Mouse (Mus musculus) gastrocnemius, postnatal 36 days (tissue): Measurements from ENCODE around the gene Olfr403. TPM values are rescaled to one million over a fixed set of nuclear protein-coding genes. Genes with fewer than 3 reads are reported as not detected.
"Not testable (repeated sequence)": the region's sequence is repeated elsewhere in the genome, so short reads cannot be mapped to it uniquely, and the experiment has no call there.

ENCODE experiments used
- DNase-seq, 2 experiments: peaks; one replicate each; pipeline ENCODE4 v3.0.0; 2022
- intact Hi-C: fragments of 180-260 bp; cut with DNase I; formaldehyde crosslinking; loops from one replicate; pipeline ENCODE4 v1.15.1; 2025
- long read RNA-seq, 2 experiments: library from polyadenylated mRNA; stranded (forward); transcript quantifications; one replicate each; pipeline ENCODE4 v2.0.0; 2021
- total RNA-seq, 2 experiments: library from RNA; stranded (reverse); gene quantifications; 2 replicates each; pipeline ENCODE4 v1.2.3; 2021

Olfr403 gene
- not detected for total RNA-seq
- long read RNA-seq, experiment 1: 0 reads
- long read RNA-seq, experiment 2: 0 reads

DNA sequence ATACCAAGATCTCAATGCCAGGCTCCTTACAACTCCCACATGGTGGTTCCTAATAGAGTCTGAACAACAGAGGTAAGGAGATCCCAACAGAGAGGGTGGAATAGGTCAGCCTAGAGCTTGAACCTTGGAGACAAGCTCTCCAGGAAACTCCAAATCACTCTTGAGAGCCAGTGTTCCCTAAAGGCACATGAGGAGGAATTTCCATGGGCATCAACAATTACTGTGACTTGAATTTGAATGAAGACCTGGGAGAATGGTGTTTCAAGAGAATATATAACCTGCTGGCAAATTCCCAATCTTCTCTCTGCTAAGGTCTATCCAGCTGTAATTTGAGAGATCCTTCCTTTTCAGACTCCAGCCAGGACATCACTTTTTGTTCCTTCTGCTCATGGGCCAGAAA is at the start of gene Olfr403:
Gene Olfr403 (plus strand): TSS at position 301 of the 400 bp plus-strand sequence.
- no peak for DNase-seq
- intact Hi-C loops: no loop called here

DNA sequence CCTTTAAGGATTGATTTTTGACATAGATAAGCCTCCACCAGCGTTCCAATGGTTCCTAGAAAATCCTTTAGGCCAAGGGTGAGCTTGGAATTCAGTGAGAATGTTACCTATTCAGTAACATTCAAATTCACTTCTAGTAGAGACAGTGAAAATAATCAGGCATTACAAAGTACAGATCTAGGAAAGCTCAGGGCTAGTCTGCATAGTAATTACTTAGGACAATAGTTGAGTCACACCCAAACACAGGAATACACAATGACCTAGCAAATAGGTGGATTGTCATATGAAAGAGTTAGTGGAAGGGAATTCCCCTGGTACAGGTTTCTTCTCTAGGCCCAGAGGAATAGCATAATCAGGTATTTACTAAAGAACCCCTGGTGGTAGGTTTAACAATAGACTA is 46.0 kb upstream of the Olfr403 start:
- intact Hi-C loops, DNase-seq: not testable (repeated sequence)

DNA sequence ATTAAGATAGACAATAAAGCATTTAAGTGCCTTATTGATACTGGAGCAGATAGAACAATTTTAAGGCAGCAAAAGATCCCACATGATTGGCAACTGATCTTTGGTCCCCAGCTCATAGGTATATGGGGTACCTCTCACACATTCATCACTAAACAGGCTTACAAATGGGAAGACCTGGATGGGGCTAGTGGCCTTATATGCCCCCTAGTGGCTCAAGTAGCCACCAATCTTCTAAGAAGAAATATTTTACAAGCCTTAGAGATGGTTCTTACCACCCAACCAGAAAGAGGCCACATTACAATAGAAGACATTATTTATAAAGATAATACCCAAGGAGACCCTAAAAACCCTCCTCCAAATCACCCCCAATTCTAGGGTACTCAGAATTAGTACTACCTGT is 40.2 kb upstream of the Olfr403 start:
- DNase-seq: no peak
- intact Hi-C loops: no loop called here

DNA sequence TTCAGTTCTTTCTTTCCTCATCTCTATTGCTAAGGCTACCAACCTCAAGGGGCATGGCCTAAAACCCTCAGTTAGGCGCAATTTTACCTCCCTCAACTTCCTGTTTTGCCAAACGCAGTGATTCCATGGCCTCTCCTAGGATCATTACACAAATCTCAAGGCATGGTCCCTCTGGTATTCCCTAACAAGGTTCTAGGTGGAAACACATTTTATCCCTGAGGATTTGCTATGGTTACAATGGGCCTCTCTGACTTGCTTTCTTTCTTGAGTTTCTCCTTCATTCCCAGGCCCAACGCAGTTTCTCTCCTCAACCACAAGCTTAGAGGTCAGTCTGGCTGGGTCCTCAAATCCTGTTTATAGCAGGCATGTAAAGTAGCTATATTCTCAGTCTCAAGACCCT is 32.8 kb upstream of the Olfr403 start, which contains the start of gene Olfr402:
Gene Olfr402 (plus strand): TSS at position 301 of the 400 bp plus-strand sequence.
- DNase-seq: no peak
- intact Hi-C loops: no loop called here

DNA sequence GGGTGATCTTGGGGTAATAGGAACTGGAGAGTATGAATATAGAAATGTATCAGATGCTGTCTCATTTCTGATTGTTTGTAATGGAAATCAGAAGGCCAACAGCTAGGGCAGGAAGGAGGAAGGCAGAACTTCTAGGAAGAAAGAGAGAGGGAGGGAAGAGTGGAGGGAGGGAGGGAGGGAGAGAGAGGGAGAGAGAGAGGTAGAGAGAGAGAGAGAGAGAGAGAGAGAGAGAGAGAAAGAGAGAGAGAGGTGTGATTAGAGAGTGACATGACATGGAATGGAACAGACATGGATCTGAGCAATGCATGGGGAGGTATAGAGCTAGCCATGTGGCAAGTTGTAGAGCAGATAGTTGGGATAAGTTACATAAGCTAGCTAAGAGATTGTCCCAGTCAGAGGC is 17.3 kb upstream of the Olfr403 start:
- no peak for DNase-seq
- intact Hi-C loops: no loop called here

DNA sequence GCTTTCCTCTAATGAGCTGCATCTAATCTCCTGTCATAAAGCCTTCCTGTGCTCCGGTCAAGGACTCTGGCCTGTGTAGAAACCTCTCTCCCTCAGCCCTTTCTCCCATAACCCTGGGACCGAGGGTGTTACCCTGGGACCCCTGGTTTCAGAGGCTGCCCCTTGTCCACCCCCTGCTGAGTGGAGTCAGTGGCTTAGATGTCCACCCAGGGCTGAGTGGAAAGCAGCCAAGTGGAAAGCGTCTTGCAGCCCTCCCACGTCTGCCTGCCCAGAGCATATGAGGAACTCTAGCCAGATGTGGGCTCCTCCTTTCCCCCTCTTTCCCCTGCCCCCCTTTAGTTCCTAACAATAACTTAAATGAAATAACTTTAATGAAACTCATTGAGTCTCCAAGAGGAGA is 2.9 kb upstream of the Olfr403 start:
- DNase-seq: no peak
- intact Hi-C loops: no loop called here

DNA sequence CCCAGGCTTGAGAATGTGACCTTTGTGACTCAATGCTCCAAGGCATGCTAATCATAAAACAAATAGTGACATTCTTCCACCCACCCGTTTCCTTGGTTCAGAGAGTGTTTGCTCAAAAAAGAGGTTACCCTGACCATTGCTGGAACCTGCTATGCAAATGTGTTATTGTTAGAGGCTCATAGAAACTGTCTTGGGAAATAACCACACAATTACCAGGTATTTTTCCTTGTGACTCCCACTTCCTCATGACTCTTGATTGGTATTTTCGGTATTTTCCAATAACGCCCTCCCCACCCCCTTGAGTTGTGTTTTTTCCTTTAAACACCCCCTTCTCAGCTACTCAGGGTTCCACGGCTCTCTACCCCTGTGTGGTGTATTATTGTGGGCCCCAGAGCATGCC is 2.3 kb upstream of the Olfr403 start:
- DNase-seq: no peak
- intact Hi-C loops: no loop called here

DNA sequence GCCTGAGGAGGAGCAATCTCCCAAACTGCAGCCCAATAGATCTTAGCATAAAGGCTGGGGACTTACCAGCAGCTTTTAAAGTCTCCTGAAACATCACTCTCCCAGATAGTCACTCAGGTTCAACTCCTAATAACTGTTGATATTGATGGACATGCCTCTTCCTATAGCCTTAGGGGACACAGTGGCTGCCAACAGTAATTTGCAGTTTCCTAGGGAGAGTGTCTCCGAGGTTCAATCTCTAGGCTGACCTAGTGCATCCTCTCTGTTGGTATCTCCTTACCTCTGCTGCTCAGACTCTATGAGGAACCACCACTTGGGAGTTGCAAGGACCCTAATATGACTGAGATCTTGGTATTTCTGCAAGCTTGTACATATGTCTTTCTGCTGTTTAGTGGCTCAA is 25.2 kb downstream of the Olfr403 start, which contains the start of gene Olfr43:
Gene Olfr43 (minus strand): TSS at position 101 of the 400 bp plus-strand sequence.
- intact Hi-C loops: no loop called here
- no peak for DNase-seq

DNA sequence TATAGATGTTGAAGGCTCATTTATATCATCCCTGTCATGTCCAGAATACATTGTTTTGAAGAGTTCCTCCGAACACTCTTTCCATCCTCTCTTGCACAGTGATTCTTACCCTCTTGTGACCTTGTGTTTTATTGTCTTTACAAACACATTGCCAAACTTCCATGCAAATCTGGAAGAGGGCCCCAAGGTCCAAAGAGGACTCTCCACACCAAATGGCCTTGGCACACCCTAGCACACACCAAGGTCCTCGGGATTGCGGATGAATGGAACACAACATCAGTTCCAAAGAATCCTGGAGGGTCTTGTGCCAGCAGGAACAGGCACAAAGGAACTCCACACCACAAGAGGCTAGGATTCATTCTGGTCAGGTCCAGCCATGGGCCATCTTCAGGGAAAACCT is 55.2 kb downstream of the Olfr403 start:
- intact Hi-C loops: no loop called here
- no peak for DNase-seq

Other genes with a start within 250 kb of the Olfr403 start
- gene Olfr23, start 249.6 kb upstream of the Olfr403 start, total RNA-seq: not detected
- gene Olfr397, start 225.4 kb upstream of the Olfr403 start, total RNA-seq: not detected
- gene Olfr398, start 195.8 kb upstream of the Olfr403 start, total RNA-seq: not detected
- not detected for gene Olfr139, start 129.7 kb upstream of the Olfr403 start, total RNA-seq
- not detected for gene Olfr399, start 129.6 kb upstream of the Olfr403 start, total RNA-seq
- not detected for gene Zfp616, start 116.3 kb upstream of the Olfr403 start, total RNA-seq
- not detected for gene Olfr401, start 72.5 kb upstream of the Olfr403 start, total RNA-seq
- gene Olfr402, start 32.7 kb upstream of the Olfr403 start, total RNA-seq: not detected
- not detected for gene Olfr43, start 25.1 kb downstream of the Olfr403 start, total RNA-seq
- gene Olfr406, start 73.6 kb downstream of the Olfr403 start, total RNA-seq: not detected
- gene Olfr59, start 97.5 kb downstream of the Olfr403 start, total RNA-seq: not detected
- not detected for gene Olfr410, start 151.8 kb downstream of the Olfr403 start, total RNA-seq
- gene Olfr411, start 166.4 kb downstream of the Olfr403 start, total RNA-seq: not detected
- gene Olfr412, start 175.8 kb downstream of the Olfr403 start, total RNA-seq: not detected